Mouse (Mus musculus) ES-Bruce4 (cell line): ENCODE results near the gene Cacna1e.

Source experiments
- CTCF ChIP-seq: IDR thresholded peaks from one replicate; pipeline ENCODE4 v1.8.1; 2011; ENCODE audit warnings: low read depth, low read length
- POLR2A ChIP-seq: IDR thresholded peaks from one replicate; pipeline ENCODE4 v1.8.1; 2011; ENCODE audit warnings: low read length; ENCODE audit not compliant: insufficient read depth

DNA sequence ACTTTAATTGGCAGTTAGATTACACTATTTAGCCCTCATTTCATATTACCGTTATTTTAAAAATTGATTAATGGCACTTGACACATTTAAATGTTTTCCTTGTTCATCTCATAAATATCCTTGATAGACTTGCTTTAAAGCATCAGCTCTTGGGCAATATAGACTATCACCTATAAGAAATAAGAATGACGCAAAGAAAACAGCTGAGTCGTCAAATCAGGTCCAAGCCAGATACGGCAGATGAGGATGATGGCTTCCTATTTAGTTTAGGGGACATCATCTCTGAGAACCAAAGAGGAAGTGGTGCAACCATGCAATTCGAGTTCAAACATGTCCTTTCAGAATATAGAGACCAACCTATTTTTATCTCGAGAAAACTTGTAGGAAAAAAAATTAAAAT lies 492.3 kb downstream of the Cacna1e start:
- TF ChIP-seq CTCF = no peak
- no peak for TF ChIP-seq POLR2A
